Mouse (Mus musculus): ENCODE measurements around the gene Gm45713. TPM values are rescaled to one million over a fixed set of nuclear protein-coding genes. Genes with fewer than 3 reads are reported as not detected.

The Gm45713 gene
- 2.1 and 9.4 TPM in 2 replicates for polyA plus RNA-seq (2012; ENCODE audit: insufficient read depth, low replicate concordance)

GRCm38 (mm10) chr7:45135993-45136567 is at the start of gene Gm45713, which contains the start of gene Flt3l:
TSS of gene Gm45713 (minus strand) at chr7:45136231.
TSS of gene Flt3l (minus strand) at chr7:45136432.
- no peak for TF ChIP-seq FLI1 (IDR thresholded peaks at IDR 0.05; ENCODE audit: low read length)
- TF ChIP-seq GATA1 (IDR thresholded peaks at IDR 0.05; ENCODE audit: borderline replicate concordance, low read length) = no peak
- Histone ChIP-seq H3K27me3 (replicated peaks) (peaks cover 12% of the 10 kb centered on the region), H3K4me3 (replicated peaks) (peak within 1 kb of the TSS; percentile 92), H3K9me3 (peaks cover 8% of the 10 kb centered on the region), H3K4me1 (peaks cover 88% of the 10 kb centered on the region), H3K36me3 (replicated peaks; ENCODE audit: low read length) (peaks cover 43% of the 10 kb centered on the region)

- no peaks in the 10 kb centered on the region for H3K9me3 ChIP-seq
- no peaks in the 10 kb centered on the region for H3K36me3 ChIP-seq (replicated peaks; ENCODE audit: low read length)
- no peak overlapping the region for H3K4me3 ChIP-seq (replicated peaks)
- H3K4me1 ChIP-seq = peaks cover 50% of the 10 kb centered on the region
- H3K27me3 ChIP-seq (replicated peaks) = peaks cover 98% of the 10 kb centered on the region
- TF ChIP-seq GATA1 (IDR thresholded peaks at IDR 0.05; ENCODE audit: borderline replicate concordance, low read length) (no peak), FLI1 (IDR thresholded peaks at IDR 0.05; ENCODE audit: low read length) (no peak)
These were observed 47.6 kb upstream of the Gm45713 start for GRCm38 (mm10) chr7:45183672-45184071.

- Histone ChIP-seq H3K27me3 (replicated peaks) (peaks cover 98% of the 10 kb centered on the region), H3K4me3 (replicated peaks) (peak overlapping the region; percentile 87), H3K4me1 (peaks cover 48% of the 10 kb centered on the region), H3K36me3 (replicated peaks; ENCODE audit: low read length) (no peaks in the 10 kb centered on the region), H3K9me3 (no peaks in the 10 kb centered on the region)
- TF ChIP-seq GATA1 (IDR thresholded peaks at IDR 0.05; ENCODE audit: borderline replicate concordance, low read length) (no peak), FLI1 (IDR thresholded peaks at IDR 0.05; ENCODE audit: low read length) (no peak)
These were observed 46.6 kb upstream of the Gm45713 start for GRCm38 (mm10) chr7:45182606-45183005.

- Histone ChIP-seq H3K36me3 (replicated peaks; ENCODE audit: low read length) (no peaks in the 10 kb centered on the region), H3K9me3 (no peaks in the 10 kb centered on the region), H3K4me1 (peaks cover 47% of the 10 kb centered on the region), H3K27me3 (replicated peaks) (peaks cover 99% of the 10 kb centered on the region), H3K4me3 (replicated peaks) (peak overlapping the region; percentile 87)
- TF ChIP-seq FLI1 (IDR thresholded peaks at IDR 0.05; ENCODE audit: low read length) (no peak), GATA1 (IDR thresholded peaks at IDR 0.05; ENCODE audit: borderline replicate concordance, low read length) (no peak)
These were observed 46.2 kb upstream of the Gm45713 start for GRCm38 (mm10) chr7:45182199-45182601.

- Histone ChIP-seq H3K36me3 (replicated peaks; ENCODE audit: low read length) (no peaks in the 10 kb centered on the region), H3K27me3 (replicated peaks) (peaks cover 99% of the 10 kb centered on the region), H3K9me3 (no peaks in the 10 kb centered on the region), H3K4me3 (replicated peaks) (peak overlapping the region; percentile 78), H3K4me1 (peaks cover 45% of the 10 kb centered on the region)
- TF ChIP-seq GATA1 (IDR thresholded peaks at IDR 0.05; ENCODE audit: borderline replicate concordance, low read length) (no peak), FLI1 (IDR thresholded peaks at IDR 0.05; ENCODE audit: low read length) (no peak)
These were observed 45.5 kb upstream of the Gm45713 start for GRCm38 (mm10) chr7:45181540-45181939.

GRCm38 (mm10) chr7:45180896-45181477 is 45.0 kb upstream of the Gm45713 start, which contains the start of gene Pth2:
TSS of gene Pth2 (plus strand) at chr7:45180995.
- TF ChIP-seq FLI1 (IDR thresholded peaks at IDR 0.05; ENCODE audit: low read length) = no peak
- no peak for TF ChIP-seq GATA1 (IDR thresholded peaks at IDR 0.05; ENCODE audit: borderline replicate concordance, low read length)
- no peaks in the 10 kb centered on the region for H3K36me3 ChIP-seq (replicated peaks; ENCODE audit: low read length)
- peaks cover 48% of the 10 kb centered on the region for H3K4me1 ChIP-seq
- no peaks in the 10 kb centered on the region for H3K9me3 ChIP-seq
- H3K4me3 ChIP-seq (replicated peaks) = peak within 1 kb of the TSS; percentile 78
- peaks cover 99% of the 10 kb centered on the region for H3K27me3 ChIP-seq (replicated peaks)

GRCm38 (mm10) chr7:45179469-45179868 is 43.4 kb upstream of the Gm45713 start, which contains the start of gene Gfy:
TSS of gene Gfy (minus strand) at chr7:45179569.
- no peaks in the 10 kb centered on the region for H3K36me3 ChIP-seq (replicated peaks; ENCODE audit: low read length)
- peaks cover 99% of the 10 kb centered on the region for H3K27me3 ChIP-seq (replicated peaks)
- H3K4me1 ChIP-seq = peaks cover 56% of the 10 kb centered on the region

GRCm38 (mm10) chr7:45178550-45178949 is 42.5 kb upstream of the Gm45713 start:
- H3K27me3 ChIP-seq (replicated peaks) = peaks cover 95% of the 10 kb centered on the region
- H3K36me3 ChIP-seq (replicated peaks; ENCODE audit: low read length) = no peaks in the 10 kb centered on the region

More at GRCm38 (mm10) chr7:45179469-45179868, 43.4 kb upstream of the Gm45713 start, which contains the start of gene Gfy:
- Histone ChIP-seq H3K9me3 (no peaks in the 10 kb centered on the region), H3K4me3 (replicated peaks) (no peak within 1 kb of the TSS)
- TF ChIP-seq FLI1 (IDR thresholded peaks at IDR 0.05; ENCODE audit: low read length) (no peak), GATA1 (IDR thresholded peaks at IDR 0.05; ENCODE audit: borderline replicate concordance, low read length) (no peak)

GRCm38 (mm10) chr7:45176356-45176755 is 40.3 kb upstream of the Gm45713 start:
- peaks cover 32% of the 10 kb centered on the region for H3K4me1 ChIP-seq
- no peak overlapping the region for H3K4me3 ChIP-seq (replicated peaks)
- TF ChIP-seq GATA1 (IDR thresholded peaks at IDR 0.05; ENCODE audit: borderline replicate concordance, low read length) (no peak), FLI1 (IDR thresholded peaks at IDR 0.05; ENCODE audit: low read length) (no peak)
- H3K9me3 ChIP-seq = peaks cover 17% of the 10 kb centered on the region
- no peaks in the 10 kb centered on the region for H3K36me3 ChIP-seq (replicated peaks; ENCODE audit: low read length)
- peaks cover 92% of the 10 kb centered on the region for H3K27me3 ChIP-seq (replicated peaks)

More at GRCm38 (mm10) chr7:45178550-45178949, 42.5 kb upstream of the Gm45713 start:
- no peak for TF ChIP-seq FLI1 (IDR thresholded peaks at IDR 0.05; ENCODE audit: low read length)
- no peak for TF ChIP-seq GATA1 (IDR thresholded peaks at IDR 0.05; ENCODE audit: borderline replicate concordance, low read length)
- Histone ChIP-seq H3K4me3 (replicated peaks) (no peak overlapping the region), H3K9me3 (no peaks in the 10 kb centered on the region), H3K4me1 (peaks cover 51% of the 10 kb centered on the region)

GRCm38 (mm10) chr7:45175929-45176328 is 39.9 kb upstream of the Gm45713 start:
- Histone ChIP-seq H3K27me3 (replicated peaks) (peaks cover 92% of the 10 kb centered on the region), H3K4me3 (replicated peaks) (no peak overlapping the region), H3K4me1 (peaks cover 28% of the 10 kb centered on the region), H3K9me3 (peaks cover 19% of the 10 kb centered on the region), H3K36me3 (replicated peaks; ENCODE audit: low read length) (no peaks in the 10 kb centered on the region)
- TF ChIP-seq GATA1 (IDR thresholded peaks at IDR 0.05; ENCODE audit: borderline replicate concordance, low read length) = no peak
- TF ChIP-seq FLI1 (IDR thresholded peaks at IDR 0.05; ENCODE audit: low read length) = no peak

Data from megakaryocyte, embryonic 14.5 days (primary cell).